Mouse (Mus musculus): ENCODE data around the gene Gm20388.

GRCm38 (mm10) chr8:120044907-120045306 is 134.3 kb downstream of the Gm20388 start:
- TF ChIP-seq CHD2 (IDR thresholded peaks at IDR 0.05; ENCODE audit: low read depth, low read length) (no peak), HCFC1 (IDR thresholded peaks at IDR 0.05; ENCODE audit: borderline replicate concordance, insufficient read depth, low read length) (no peak), ZNF384 (IDR thresholded peaks at IDR 0.05; ENCODE audit: low read depth, low read length) (no peak), MAFK (IDR thresholded peaks at IDR 0.05; ENCODE audit: insufficient read depth, low read depth, low read length) (no peak)
